Mouse (Mus musculus) 3T3-L1 (cell line): ENCODE results near the gene Mettl7a3.
"Not testable (repeated sequence)": the region's sequence is repeated elsewhere in the genome, so short reads cannot be mapped to it uniquely, and the experiment has no call there.

ENCODE experiments used
- DNase-seq: peaks from one replicate; pipeline ENCODE4 v3.0.0-alpha.2; 2015; ENCODE audit warnings: low read depth, low spot score

The Mettl7a3 gene

DNA sequence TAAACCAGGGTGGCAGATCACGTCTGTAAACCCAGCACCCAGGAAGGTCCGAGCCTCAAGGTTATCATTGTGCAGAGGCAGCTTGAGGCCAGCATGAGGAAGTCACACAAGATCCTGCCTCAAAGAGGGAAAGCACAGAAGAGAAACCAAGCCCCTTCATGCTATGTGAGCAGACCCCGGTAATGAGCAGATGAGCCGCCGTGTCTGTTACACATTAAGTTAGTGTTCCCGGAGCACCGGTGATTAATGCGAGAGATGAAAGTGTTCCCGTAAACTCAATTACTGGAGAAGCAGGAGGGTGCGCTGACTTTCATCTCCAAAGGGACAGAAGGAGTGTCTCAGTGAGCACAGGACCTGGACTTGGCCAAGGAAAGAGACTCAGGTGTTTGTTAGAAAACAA, 5.4 kb upstream of the Mettl7a3 start:
- not testable (repeated sequence) for DNase-seq

DNA sequence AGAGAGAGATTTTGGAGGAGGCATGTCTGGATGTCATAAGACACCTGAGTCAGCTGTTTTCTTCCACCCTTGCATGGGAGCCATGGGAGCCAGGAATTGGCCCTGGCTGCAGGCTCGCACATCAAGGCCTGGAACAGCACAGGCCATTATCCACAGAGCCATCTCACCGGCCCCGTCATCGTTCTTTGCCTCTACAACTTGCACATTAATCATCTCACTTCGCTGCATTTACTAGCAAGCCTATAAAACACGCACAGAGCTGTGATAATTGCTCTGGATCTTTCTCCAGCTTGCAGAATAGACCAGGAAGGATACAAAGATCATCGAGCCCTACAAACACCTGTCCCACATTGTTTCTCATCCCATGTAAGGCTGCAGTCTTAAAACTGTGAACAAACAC, 4.0 kb upstream of the Mettl7a3 start:
- DNase-seq: no peak

DNA sequence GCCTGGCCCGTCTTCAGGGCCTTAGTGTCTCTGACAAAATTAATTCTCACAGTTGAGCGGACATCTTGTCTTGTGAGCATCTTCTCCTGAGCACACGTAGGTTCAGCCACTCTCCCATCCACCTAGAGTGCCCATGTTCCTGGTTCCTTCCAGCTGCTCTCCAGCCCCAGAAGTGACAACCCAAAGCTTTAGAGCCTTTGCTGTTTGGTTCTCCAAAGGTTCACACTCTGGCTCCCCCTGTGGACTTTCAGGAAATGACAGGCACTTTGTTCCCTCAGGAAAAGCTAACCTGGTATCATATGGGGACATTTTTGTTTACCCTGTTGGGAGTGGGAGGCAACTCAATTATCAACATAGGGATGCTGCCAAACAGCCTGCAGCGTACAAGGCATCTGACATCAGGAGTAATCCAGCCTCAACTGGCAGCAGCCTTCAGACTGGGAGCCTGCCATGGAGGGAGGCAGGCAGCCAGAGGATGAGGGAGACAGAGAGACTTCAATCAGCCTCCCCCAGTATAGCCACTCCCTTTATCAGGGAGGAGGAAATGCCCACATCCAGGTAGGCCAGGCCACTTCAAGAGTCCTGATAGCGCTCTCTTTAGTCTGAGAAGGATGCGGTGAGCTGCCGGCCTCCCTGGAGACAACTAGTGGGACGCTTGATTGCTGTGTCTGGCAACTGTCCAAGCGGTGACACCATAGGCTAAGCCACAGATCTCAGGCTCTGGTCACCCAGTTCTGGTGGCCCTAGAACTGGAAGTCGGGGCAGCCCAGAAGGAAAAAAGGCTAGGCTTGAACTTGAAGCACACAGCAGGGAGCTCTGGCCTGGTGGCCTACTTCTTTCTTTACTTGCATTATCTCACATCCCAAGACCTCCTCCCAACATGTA, 2.4 kb upstream of the Mettl7a3 start:
- not testable (repeated sequence) for DNase-seq

DNA sequence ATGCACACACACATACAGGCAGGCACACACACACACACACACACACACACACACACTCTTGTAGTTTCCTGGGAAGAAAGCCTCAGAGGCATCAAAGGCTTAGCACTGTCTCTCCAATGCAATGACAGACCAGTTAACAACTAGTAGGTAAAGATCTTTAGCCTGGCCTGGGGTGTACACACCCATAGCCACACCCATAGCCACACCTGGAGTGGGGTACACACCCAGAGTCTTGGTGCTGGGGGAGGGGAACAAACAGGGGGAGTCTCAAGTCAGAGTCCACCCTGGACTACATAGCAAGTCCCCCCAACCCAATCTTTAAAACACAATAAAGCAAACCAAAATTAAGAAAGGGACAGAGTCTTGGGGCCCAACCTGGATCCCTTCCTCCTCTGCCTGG, 2.6 kb downstream of the Mettl7a3 start:
- not testable (repeated sequence) for DNase-seq

DNA sequence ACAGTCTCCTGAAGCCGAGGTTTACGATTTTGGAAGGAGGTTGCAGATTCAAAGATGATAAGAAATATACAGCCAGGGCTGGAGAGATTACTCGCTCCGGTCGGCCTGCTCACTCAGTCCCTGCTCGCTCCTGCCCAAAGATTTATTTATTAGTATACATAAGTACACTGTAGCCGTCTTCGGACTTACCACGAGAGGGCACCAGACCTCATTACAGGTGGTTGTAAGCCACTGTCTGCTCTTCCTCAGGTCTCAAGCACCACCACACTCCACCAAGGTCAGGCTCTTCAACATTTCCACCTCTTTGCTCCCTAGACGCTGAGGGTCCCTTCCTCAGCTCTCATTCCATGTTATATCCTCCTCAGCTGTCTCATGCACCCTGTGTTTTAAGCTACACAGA, 3.1 kb downstream of the Mettl7a3 start:
- peak; percentile 66 for DNase-seq

DNA sequence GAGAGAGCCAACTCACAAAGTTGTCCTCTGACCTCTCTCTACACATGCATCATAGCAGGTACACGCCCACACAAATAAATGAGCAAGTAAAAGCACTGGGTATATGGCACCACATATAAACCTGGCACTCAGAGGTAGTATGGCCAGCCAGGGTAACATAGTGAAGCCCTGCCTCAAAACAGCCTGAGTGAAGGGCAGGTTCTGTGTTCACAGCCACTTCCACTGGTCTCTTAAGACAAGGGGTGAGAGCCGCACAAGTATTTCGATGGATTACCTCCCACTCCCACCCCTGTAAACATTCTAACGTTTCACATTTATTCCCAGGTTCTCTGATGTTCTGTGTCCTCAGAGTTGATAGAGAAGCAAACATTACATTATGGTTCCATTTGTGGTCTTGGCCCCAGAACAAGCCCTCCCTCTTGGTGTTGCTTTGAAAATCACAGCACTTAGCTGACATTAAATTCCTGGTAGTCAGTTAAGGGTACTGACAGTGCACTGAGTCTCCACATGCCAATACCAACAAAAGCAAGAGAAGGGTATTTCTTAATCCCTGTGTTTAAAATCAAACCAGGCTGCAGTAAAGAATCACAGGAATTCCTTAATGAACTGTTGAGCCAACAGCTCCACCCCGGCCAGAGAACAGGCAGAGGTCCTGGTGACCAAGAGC, 6.7 kb downstream of the Mettl7a3 start:
- not testable (repeated sequence) for DNase-seq

DNA sequence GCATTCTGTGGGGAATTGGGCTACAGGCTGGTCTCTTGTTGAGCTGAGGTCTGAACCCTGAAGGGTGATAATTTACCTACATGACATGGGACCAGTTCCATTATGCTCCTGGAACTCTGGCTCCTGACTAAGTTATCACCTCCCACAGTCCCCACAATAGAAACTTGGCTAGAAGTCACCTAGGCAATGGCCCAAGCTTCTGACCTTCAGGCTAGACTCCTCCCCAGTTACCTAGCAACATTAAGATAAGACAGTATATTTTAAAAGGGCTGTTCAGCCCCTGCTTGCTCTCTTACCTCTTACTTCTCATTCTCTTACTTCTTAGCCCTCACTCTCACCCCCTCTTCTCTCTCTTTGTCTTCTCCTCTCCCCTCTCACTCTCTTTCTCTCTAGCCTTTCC, 10.8 kb downstream of the Mettl7a3 start:
- no peak for DNase-seq

DNA sequence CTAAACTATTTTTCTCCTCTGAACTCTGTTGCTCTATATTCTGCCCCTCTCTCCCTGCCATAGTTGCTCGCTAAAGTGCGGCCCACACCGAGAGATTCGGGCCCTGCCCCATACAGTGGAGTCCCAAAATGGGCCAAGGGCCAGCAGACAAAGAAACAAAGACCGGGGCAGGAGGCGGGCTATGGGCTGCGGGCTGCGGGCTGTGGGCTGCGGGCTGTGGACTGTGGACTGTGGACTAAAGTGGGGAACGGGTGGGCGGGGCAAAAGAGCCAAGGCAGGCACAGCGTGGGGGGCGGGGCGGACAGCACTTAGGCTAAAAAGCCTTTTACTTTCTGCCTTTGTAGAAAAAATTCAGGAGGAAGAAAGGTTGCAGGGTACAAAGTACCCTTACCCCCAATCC, 12.0 kb downstream of the Mettl7a3 start:
- no peak for DNase-seq

DNA sequence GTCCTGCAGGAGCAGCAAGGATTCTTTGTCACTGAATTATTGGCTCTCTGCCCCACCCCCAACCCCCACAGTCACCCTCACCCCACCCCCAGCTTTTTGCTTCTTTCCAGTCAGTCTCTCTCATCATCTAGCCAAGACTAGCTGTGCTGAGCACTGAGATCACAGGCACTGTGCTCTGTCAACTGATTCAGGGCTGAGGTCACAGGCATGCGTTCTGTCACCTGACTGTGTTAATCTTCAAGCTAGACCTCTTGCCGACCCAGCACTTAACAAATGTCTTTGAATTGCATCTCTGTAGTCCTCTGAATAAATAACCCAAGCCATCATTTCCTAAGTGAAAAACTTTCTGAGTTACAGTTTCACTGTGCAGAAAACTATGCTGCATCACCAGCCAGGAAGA, 14.8 kb downstream of the Mettl7a3 start:
- no peak for DNase-seq

DNA sequence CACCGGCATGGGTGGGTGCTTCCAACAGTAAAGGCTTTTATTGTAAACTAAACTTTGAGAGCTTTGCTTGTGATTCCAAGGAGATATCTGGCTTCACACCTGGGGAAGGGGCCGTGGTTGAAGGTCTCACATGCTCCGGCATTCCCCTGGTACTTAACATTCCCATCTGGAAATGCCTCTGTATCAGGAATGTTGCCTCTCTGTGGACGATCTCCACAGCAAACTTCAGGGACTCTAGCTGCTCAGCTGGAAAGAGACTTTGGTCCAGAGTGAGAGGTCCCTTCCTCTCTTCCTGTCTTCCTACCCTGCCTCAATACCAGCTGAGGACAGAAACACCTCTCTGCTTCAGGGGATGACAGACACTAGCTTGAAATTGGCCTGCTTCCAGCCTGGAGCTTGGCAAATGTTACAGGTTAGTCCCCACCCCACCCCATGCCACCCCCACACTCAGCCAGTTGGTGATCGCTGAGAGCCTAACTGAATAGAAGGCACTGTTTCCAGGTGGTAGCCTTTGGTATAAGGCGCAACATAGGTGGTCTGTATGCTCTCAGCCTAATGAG, 16.9 kb downstream of the Mettl7a3 start:
- no peak for DNase-seq

DNA sequence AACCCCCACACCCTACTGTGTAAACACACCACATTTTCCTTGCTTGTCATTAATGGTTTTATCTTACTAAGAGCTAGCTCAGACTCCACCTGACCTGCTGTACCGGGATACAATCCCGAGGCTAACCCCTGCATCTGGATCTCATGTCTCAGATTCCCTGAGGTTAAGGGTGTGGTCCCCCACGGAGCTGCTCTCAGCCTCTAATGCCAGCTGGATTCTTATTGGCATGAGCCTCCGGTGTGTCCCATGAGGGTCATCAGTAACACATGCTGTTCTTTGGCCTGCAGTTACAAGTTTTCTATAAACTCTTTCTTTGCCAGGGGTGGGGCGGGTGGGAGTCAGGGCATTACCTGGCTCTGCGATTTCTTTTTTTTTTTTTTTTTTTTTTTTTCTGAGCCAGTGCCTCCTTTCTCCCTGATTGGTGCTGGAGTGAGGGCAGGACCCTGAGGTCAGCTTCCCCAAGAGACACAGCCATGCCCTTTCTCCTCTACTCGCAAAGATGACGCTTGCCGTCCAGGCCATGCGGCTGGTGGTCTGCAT, 18.1 kb downstream of the Mettl7a3 start, which contains the start of the genes Methig1 and Mettl7a2:
TSS of gene Methig1 (plus strand) at position 439 of the 540 bp plus-strand sequence.
TSS of gene Mettl7a2 (plus strand) at position 490 of the 540 bp plus-strand sequence.
- no peak for DNase-seq

DNA sequence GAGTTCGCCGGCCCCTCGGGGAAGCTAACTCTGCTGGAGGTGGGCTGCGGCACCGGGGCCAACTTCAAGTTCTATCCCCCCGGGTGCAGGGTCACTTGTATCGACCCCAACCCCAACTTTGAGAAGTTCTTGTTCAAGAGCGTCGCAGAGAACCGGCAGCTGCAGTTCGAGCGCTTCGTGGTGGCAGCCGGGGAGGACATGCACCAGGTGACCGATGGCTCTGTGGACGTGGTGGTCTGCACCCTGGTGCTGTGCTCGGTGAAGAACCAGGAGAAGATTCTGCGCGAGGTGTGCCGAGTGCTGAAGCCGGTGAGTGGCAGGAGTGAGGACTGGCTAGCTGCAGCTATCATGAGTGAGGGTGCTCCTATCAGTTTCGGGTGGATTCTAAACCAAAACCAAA, 18.7 kb downstream of the Mettl7a3 start:
- not testable (repeated sequence) for DNase-seq

DNA sequence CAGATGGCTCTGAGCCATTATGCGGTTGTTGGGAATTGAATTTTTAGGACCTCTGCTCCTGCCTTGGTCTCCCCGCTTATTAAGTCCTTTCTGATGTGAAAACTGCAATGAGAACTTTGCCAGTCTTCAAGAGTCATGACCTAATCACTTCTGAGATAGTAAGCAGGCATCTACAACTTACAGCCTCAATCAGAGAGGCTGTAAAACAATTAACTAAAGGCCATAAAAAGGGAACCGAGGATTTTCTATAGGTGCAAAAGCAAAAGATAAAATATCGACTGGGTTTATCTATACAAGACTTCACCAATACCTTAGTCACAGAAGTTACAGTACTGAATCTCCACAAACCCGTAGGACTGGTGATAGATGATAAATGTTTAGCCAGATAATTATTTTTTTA, 21.1 kb downstream of the Mettl7a3 start:
- no peak for DNase-seq

DNA sequence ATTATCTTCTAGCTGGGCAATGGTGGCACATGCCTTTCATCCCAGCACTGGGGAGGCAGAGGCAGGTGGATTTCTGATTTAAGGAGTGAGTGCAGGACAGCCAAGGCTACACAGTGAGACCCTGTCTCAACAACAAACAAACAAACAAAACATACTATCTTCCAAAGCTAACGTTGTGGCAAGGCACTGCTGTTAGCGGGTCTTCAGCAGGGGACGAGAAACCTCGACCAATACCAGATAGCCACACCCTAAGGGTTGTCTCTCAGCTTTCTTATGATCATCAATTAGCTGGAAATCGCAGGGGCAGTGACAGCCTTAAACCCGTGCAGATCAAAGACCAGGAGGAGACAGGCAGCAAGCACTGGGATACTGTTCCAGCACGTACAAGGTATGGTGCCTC, 29.5 kb downstream of the Mettl7a3 start, which contains the start of gene Higd1c:
TSS of gene Higd1c (plus strand) at position 301 of the 400 bp plus-strand sequence.
- no peak for DNase-seq

DNA sequence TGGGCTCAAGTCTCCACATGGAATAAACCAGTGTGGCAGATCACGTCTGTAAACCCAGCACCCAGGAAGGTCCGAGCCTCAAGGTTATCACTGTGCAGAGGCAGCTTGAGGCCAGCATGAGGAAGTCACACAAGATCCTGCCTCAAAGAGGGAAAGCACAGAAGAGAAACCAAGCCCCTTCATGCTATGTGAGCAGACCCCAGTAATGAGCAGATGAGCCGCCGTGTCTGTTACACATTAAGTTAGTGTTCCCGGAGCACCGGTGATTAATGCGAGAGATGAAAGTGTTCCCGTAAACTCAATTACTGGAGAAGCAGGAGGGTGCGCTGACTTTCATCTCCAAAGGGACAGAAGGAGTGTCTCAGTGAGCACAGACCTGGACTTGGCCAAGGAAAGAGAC, 31.2 kb downstream of the Mettl7a3 start:
- not testable (repeated sequence) for DNase-seq

DNA sequence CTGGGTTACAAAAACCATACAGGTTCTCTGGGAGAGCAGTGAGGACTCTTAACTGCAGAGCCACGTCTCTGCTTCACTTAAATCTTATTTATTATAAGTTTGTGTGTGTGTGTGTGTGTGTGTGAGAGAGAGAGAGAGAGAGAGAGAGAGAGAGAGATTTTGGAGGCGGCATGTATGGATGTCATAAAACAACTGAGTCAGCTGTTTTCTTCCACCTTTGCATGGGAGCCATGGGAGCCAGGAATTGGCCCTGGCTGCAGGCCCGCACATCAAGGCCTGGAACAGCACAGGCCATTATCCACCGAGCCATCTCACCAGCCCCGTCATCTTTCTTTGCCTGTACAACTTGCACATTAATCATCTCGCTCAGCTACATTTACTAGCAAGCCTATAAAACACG, 32.4 kb downstream of the Mettl7a3 start:
- no peak for DNase-seq

DNA sequence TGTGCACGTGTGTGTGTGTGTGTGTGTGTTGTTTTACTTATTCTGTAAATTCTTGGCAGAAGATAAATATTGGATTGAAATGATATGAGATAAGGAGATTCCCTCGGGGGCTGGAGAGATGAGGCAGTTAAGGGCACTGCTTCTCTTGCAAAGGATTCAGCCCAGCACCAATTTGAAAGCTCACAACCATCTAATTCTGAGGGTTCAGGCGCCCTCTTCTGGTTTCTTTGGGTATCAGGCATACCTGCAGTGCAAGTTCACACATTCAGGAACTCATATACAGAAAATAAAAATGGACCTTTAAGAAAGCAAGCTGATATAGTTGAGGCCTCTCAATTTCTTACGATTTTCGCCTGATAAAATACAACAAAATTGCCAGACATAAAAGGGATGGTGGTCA, 40.3 kb downstream of the Mettl7a3 start:
- DNase-seq: peak; percentile 81

DNA sequence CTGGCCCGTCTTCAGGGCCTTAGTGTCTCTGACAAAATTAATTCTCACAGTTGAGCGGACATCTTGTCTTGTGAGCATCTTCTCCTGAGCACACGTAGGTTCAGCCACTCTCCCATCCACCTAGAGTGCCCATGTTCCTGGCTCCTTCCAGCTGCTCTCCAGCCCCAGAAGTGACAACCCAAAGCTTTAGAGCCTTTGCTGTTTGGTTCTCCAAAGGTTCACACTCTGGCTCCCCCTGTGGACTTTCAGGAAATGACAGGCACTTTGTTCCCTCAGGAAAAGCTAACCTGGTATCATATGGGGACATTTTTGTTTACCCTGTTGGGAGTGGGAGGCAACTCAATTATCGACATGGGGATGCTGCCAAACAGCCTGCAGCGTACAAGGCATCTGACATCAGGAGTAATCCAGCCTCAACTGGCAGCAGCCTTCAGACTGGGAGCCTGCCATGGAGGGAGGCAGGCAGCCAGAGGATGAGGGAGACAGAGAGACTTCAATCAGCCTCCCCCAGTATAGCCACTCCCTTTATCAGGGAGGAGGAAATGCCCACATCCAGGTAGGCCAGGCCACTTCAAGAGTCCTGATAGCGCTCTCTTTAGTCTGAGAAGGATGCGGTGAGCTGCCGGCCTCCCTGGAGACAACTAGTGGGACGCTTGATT, 43.2 kb downstream of the Mettl7a3 start:
- not testable (repeated sequence) for DNase-seq

DNA sequence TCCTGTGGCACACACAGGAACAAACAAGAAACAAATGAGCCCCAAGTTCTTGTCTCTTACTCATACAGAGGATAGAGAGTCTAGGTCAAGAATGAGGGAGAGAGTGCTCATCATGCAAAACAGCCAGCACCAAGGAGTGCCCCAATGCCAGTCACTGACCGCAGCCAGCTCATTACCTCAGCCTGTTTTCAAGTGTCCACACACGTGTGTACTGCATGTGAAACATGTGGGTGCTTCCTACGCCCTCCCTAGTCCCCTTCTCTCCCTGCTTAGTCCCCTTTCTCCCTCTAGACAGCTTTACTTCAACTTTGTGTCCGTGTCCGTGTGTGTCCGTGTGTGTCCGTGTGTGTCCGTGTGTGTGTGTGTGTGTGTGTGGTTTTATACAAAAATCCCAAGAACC, 44.9 kb downstream of the Mettl7a3 start:
- no peak for DNase-seq

DNA sequence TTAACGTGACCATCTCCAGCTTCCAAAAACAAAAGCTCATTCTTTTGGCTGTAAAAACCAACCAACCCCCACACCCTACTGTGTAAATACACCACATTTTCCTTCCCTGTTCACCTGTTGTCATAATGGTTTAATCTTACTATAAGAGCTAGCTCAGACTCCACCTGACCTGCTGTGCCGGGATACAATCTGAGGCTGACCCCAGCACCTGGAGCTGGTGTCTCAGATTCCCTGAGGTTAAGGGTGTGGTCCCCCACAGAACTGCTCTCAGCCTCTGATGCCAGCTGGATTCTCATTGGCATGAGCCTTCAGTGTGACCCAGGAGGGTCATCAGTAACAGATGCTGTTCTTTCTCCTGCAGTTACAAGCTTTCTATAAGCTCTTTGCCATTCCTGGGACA, 45.4 kb downstream of the Mettl7a3 start:
- DNase-seq: no peak

DNA sequence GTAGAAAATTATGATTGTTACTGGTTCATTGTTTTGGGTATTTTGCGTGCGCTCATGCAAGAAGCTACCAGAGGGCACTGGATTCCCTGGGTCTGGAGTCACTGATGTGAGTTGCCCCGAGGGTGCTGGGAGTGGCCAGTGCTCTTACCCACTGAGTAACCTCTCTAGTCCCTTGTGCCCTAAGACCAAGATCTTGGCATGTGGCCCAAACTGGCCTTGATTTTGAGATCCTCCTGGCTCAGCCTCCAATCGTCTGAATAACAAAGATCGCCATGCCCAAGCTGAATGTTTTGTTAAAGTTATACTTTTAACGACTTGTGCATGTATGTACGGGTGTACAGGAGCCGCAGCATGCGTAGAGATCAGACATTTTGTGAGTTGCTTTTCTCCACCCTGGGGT, 51.0 kb downstream of the Mettl7a3 start:
- no peak for DNase-seq
